8 mouse cellular contexts compared by ENCODE assay signal in the genomic region with DNA sequence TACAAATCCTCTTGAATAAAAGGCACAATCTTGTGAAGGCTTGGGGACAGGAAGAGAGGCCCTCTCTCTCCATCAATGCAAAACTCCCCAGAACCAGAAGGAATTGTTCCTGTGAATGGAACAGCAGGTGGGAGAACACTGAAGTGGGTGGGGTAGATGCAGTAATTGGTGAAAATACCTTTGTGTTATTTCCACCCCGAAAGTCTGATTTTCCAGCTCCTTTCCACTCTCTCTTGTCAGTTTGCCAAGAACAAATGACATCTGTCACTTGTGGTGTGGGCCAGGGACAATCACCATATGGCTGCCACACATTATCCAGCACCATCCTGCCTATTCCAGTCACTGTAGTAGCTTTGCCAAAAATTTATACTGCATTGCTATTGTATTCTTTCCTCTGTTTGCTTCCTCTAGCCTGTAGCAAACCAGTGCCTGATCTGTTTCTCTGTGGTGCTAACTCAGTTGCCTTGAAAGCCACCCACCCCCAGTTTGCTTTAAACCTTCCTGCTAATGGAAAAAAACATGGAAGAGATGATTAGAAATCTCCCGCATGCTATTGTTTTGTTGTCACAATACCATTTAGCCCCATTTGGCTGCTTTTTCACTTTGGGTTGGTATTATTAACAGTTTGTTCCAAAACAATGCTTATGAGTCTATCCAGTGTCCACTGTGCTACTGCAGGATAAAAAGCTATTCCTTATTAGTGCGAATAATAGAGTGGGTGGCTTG. TPM values are rescaled to one million over a fixed set of nuclear protein-coding genes. Genes with fewer than 3 reads are reported as not detected.
A peak's percentile ranks its signal among the peaks of the same experiment; 100 is the strongest.
DNase-seq lines count a peak whose midpoint lies in the region; ATAC-seq lines count a peak whose summit lies in the region.

No protein-coding gene starts in this region.

- no peaks in the 10 kb centered on the region for H3K27me3 ChIP-seq in hindbrain, embryonic 10.5 days (ENCODE audit: insufficient read depth, poor library complexity, severe bottlenecking)
- H3K27me3 ChIP-seq in hindbrain, embryonic 11.5 days (ENCODE audit: control insufficient read depth, insufficient read depth, low read length): no peaks in the 10 kb centered on the region
- no peaks in the 10 kb centered on the region for H3K27me3 ChIP-seq in embryonic facial prominence, embryonic 14.5 days (replicated peaks; ENCODE audit: control insufficient read depth, insufficient read depth, low read length)
- no peaks in the 10 kb centered on the region for H3K27me3 ChIP-seq in intestine, embryonic 15.5 days (replicated peaks)
- H3K27me3 ChIP-seq in midbrain, embryonic 12.5 days: no peaks in the 10 kb centered on the region

- no peak overlapping the region for H3K27ac ChIP-seq in hindbrain, embryonic 10.5 days
- H3K27ac ChIP-seq in hindbrain, embryonic 11.5 days (ENCODE audit: low read depth, low read length): no peak overlapping the region
- H3K27ac ChIP-seq in embryonic facial prominence, embryonic 14.5 days (replicated peaks; ENCODE audit: low read depth, low read length): peak overlapping the region; percentile 28; the same call in 1 of the 2 replicates
- H3K27ac ChIP-seq in intestine, embryonic 15.5 days: no peak overlapping the region
- H3K27ac ChIP-seq in midbrain, embryonic 12.5 days (replicated peaks): peak overlapping the region; percentile 58; the same call in 1 of the 2 replicates

- no peaks in the 10 kb centered on the region for H3K9me3 ChIP-seq in hindbrain, embryonic 10.5 days
- no peaks in the 10 kb centered on the region for H3K9me3 ChIP-seq in hindbrain, embryonic 11.5 days (ENCODE audit: control insufficient read depth, low read length)
- H3K9me3 ChIP-seq in embryonic facial prominence, embryonic 14.5 days (ENCODE audit: control insufficient read depth, low read length): no peaks in the 10 kb centered on the region
- no peaks in the 10 kb centered on the region for H3K9me3 ChIP-seq in intestine, embryonic 15.5 days
- no peaks in the 10 kb centered on the region for H3K9me3 ChIP-seq in midbrain, embryonic 12.5 days

- DNase-seq in hindbrain, embryonic 10.5 days (ENCODE audit: low spot score): no peak
- DNase-seq in hindbrain, embryonic 11.5 days (ENCODE audit: low spot score): no peak
- peak; percentile 15 for DNase-seq in ES-CJ7 (ENCODE audit: low read depth, low spot score)
- peak; percentile 12 for DNase-seq in embryonic facial prominence, embryonic 14.5 days (ENCODE audit: low spot score)
- DNase-seq in urinary bladder, adult 18-20 months (ENCODE audit: low spot score in 2 of 2): no peak
- DNase-seq in adrenal gland, postnatal 36 days: no peak

- 34% methylated on average over 3 of the region's 3 CpGs for WGBS in hindbrain, embryonic 10.5 days
- WGBS in hindbrain, embryonic 11.5 days: 32% methylated on average over 3 of the region's 3 CpGs
- 44% methylated on average over 3 of the region's 3 CpGs for WGBS in embryonic facial prominence, embryonic 14.5 days
- 42% methylated on average over 3 of the region's 3 CpGs for WGBS in intestine, embryonic 15.5 days
- WGBS in midbrain, embryonic 12.5 days: 24% methylated on average over 3 of the region's 3 CpGs

- no peak; the same call in 1 of the 2 replicates for ATAC-seq in hindbrain, embryonic 11.5 days (ENCODE audit: low FRiP score)
- ATAC-seq in embryonic facial prominence, embryonic 14.5 days (ENCODE audit: low read depth): peak; percentile 47; the same call in 1 of the 2 replicates
- ATAC-seq in intestine, embryonic 15.5 days: no peak
- ATAC-seq in midbrain, embryonic 12.5 days (ENCODE audit: low FRiP score, low read depth): peak; percentile 70

- H3K9ac ChIP-seq in hindbrain, embryonic 11.5 days (ENCODE audit: low read depth, low read length): no peak overlapping the region
- no peak overlapping the region for H3K9ac ChIP-seq in embryonic facial prominence, embryonic 14.5 days (ENCODE audit: low read depth, low read length)
- no peak overlapping the region for H3K9ac ChIP-seq in intestine, embryonic 15.5 days
- no peak overlapping the region for H3K9ac ChIP-seq in midbrain, embryonic 12.5 days (replicated peaks)

- H3K4me3 ChIP-seq in hindbrain, embryonic 10.5 days: 0 out of 2 replicates have a peak overlapping the region, but pooled peaks have one; percentile 18
- no peak overlapping the region for H3K4me3 ChIP-seq in hindbrain, embryonic 11.5 days (ENCODE audit: low read depth, low read length)
- peak overlapping the region; percentile 19; the same call in 1 of the 2 replicates for H3K4me3 ChIP-seq in embryonic facial prominence, embryonic 14.5 days (ENCODE audit: low read depth, low read length)
- H3K4me3 ChIP-seq in intestine, embryonic 15.5 days (replicated peaks): no peak overlapping the region
- H3K4me3 ChIP-seq in midbrain, embryonic 12.5 days: no peak overlapping the region

- H3K4me2 ChIP-seq in hindbrain, embryonic 11.5 days (replicated peaks; ENCODE audit: low read depth, low read length): no peak overlapping the region
- H3K4me2 ChIP-seq in embryonic facial prominence, embryonic 14.5 days (ENCODE audit: low read depth, low read length): peak overlapping the region; percentile 38
- peak overlapping the region; percentile 19 for H3K4me2 ChIP-seq in intestine, embryonic 15.5 days (replicated peaks)
- peak overlapping the region; percentile 23; the same call in 1 of the 2 replicates for H3K4me2 ChIP-seq in midbrain, embryonic 12.5 days (replicated peaks)

- H3K36me3 ChIP-seq in hindbrain, embryonic 10.5 days: no peaks in the 10 kb centered on the region
- H3K36me3 ChIP-seq in hindbrain, embryonic 11.5 days (ENCODE audit: control insufficient read depth, insufficient read depth, low read length): no peaks in the 10 kb centered on the region
- H3K36me3 ChIP-seq in embryonic facial prominence, embryonic 14.5 days (ENCODE audit: control insufficient read depth, insufficient read depth, low read length): no peaks in the 10 kb centered on the region
- H3K36me3 ChIP-seq in intestine, embryonic 15.5 days: no peaks in the 10 kb centered on the region
- no peaks in the 10 kb centered on the region for H3K36me3 ChIP-seq in midbrain, embryonic 12.5 days

- H3K4me1 ChIP-seq in hindbrain, embryonic 10.5 days (replicated peaks): no peaks in the 10 kb centered on the region
- no peaks in the 10 kb centered on the region for H3K4me1 ChIP-seq in hindbrain, embryonic 11.5 days (replicated peaks; ENCODE audit: control insufficient read depth, insufficient read depth, low read length)
- no peaks in the 10 kb centered on the region for H3K4me1 ChIP-seq in embryonic facial prominence, embryonic 14.5 days (ENCODE audit: control insufficient read depth, insufficient read depth, low read length)
- no peaks in the 10 kb centered on the region for H3K4me1 ChIP-seq in intestine, embryonic 15.5 days (replicated peaks)
- H3K4me1 ChIP-seq in midbrain, embryonic 12.5 days: 0 out of 2 replicates have a peak, but pooled peaks cover 3% of the 10 kb centered on the region

RNA-seq across cellular contexts. Expression of a gene that starts 37.9 kb away (rescaled TPM):
- polyA plus RNA-seq in hindbrain, embryonic 10.5 days (2016; fragmentation: Nextera tagmentation; extraction: Ambion mirVana): 0.10 and 0.31 TPM in 2 replicates
- 0.19 and 0.80 TPM in 2 replicates for polyA plus RNA-seq in hindbrain, embryonic 11.5 days (2014; fragmentation: Nextera tagmentation; extraction: Ambion mirVana)
- polyA plus RNA-seq in embryonic facial prominence, embryonic 14.5 days (2014; fragmentation: Nextera tagmentation; extraction: Ambion mirVana): 1.1 and 1.4 TPM in 2 replicates
- polyA plus RNA-seq in intestine, embryonic 15.5 days (2015; fragmentation: Nextera tagmentation; extraction: Ambion mirVana): 0.14 and 0.23 TPM in 2 replicates
- polyA plus RNA-seq in midbrain, embryonic 12.5 days (2016; fragmentation: Nextera tagmentation; extraction: Ambion mirVana): 1.5 and 1.6 TPM in 2 replicates
- total RNA-seq in adrenal gland, postnatal 36 days (2021): not detected

RNA-seq across cellular contexts. Expression of a gene that starts 50.7 kb away (rescaled TPM):
- polyA plus RNA-seq in hindbrain, embryonic 10.5 days (2016; fragmentation: Nextera tagmentation; extraction: Ambion mirVana): not detected in 2 replicates
- polyA plus RNA-seq in hindbrain, embryonic 11.5 days (2014; fragmentation: Nextera tagmentation; extraction: Ambion mirVana): not detected in 2 replicates
- not detected in 2 replicates for polyA plus RNA-seq in embryonic facial prominence, embryonic 14.5 days (2014; fragmentation: Nextera tagmentation; extraction: Ambion mirVana)
- polyA plus RNA-seq in intestine, embryonic 15.5 days (2015; fragmentation: Nextera tagmentation; extraction: Ambion mirVana): not detected in 2 replicates
- polyA plus RNA-seq in midbrain, embryonic 12.5 days (2016; fragmentation: Nextera tagmentation; extraction: Ambion mirVana): not detected in 2 replicates
- total RNA-seq in adrenal gland, postnatal 36 days (2021): not detected

Comparison
In these comparisons a context has a peak if more than half of its experiments do, and no peak if none do; other contexts are left out.
1. H3K4me3 ChIP-seq: peak in hindbrain, embryonic 10.5 days (single experiment) and embryonic facial prominence, embryonic 14.5 days (single experiment); none in hindbrain, embryonic 11.5 days (single experiment), intestine, embryonic 15.5 days (single experiment) and midbrain, embryonic 12.5 days (single experiment).
2. DNase-seq: peak in ES-CJ7 (single experiment) and embryonic facial prominence, embryonic 14.5 days (single experiment); none in hindbrain, embryonic 10.5 days (single experiment), hindbrain, embryonic 11.5 days (single experiment), urinary bladder, adult 18-20 months (0 of 2) and adrenal gland, postnatal 36 days (0 of 2).
3. H3K27ac ChIP-seq: peak in embryonic facial prominence, embryonic 14.5 days (single experiment) and midbrain, embryonic 12.5 days (single experiment); none in hindbrain, embryonic 10.5 days (single experiment), hindbrain, embryonic 11.5 days (single experiment) and intestine, embryonic 15.5 days (single experiment).
4. ATAC-seq: peak in embryonic facial prominence, embryonic 14.5 days (single experiment) and midbrain, embryonic 12.5 days (single experiment); none in hindbrain, embryonic 11.5 days (single experiment) and intestine, embryonic 15.5 days (single experiment).